Mouse (Mus musculus) R1 (cell line): ENCODE measurements around the gene Cd3g.
A peak's percentile ranks its signal among the peaks of the same experiment; 100 is the strongest.
"Not testable (repeated sequence)": the region's sequence is repeated elsewhere in the genome, so short reads cannot be mapped to it uniquely, and the experiment has no call there.

Source experiments
- DNase-seq: peaks from one replicate; pipeline ENCODE4 v3.0.0-alpha.2; 2018; ENCODE audit warnings: low read depth, low spot score

Gene Cd3g

DNA sequence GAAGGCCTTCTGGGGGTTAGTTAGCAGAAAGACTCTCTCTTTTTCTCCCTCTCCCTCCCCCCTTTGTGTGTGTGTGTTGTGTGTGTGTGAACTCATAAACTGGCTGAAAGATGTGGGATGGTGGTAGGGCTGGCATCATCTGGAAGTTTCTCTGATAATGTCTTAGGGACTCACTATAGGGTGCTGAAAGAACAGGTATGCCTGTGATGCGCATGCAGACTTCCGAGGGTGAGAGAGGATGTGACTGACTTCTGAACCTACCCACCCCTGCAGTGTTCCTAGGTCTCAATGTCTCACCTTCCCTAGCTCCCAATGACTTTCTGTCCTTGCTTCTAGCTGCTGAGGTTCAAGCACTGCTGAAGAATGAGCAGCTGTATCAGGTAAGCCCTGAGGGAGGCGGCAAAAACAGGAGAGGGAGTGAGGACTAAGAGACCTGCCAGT, 5.5 kb upstream of the Cd3g start:
- no peak for DNase-seq

GRCm38 (mm10) chr9:44983001-44983400, 2.8 kb upstream of the Cd3g start:
- peak; percentile 62 for DNase-seq

DNA sequence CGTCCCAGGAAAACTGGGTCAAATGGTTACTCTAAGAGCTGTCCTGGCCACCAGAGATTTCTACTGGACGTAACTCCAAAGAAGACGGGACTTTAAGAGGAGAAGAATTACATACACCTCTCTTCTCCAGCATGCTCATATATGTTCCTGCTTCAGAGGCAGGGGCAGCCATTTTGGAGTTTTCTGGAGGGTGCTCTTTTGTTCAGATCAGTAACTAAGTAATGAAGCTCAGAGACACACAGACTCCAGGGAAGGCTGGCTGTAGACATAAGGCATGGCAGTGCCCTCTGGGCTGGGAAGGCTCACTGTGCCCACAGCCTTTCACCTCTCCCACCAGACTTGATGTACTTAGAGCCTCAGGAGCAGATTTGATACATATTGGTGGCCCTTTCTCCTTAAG, 2.3 kb upstream of the Cd3g start:
- DNase-seq: no peak

DNA sequence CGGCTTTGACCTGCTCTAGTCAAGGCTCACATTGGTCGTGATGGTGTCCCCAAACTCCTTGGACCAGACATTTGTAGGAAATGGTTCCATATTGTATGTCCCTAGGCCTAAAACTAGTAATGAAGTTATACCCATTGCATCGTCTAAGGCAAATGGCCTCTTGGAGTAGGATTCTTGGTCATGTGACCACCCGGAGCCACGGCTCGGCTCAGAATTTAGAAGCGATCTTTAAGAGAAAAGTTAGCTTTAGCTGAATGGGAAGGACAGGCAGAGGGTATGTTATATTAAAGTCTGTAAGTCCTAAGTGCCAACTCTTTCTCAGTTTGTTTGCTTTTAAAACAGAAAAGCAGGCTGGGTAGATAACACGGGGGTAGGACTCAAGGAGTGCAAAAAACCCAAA, 1.9 kb upstream of the Cd3g start:
- no peak for DNase-seq

GRCm38 (mm10) chr9:44981676-44982075, 1.4 kb upstream of the Cd3g start, which contains the start of gene Cd3d:
Gene Cd3d, plus strand, starts transcription at chr9:44981786.
- DNase-seq: no peak

DNA sequence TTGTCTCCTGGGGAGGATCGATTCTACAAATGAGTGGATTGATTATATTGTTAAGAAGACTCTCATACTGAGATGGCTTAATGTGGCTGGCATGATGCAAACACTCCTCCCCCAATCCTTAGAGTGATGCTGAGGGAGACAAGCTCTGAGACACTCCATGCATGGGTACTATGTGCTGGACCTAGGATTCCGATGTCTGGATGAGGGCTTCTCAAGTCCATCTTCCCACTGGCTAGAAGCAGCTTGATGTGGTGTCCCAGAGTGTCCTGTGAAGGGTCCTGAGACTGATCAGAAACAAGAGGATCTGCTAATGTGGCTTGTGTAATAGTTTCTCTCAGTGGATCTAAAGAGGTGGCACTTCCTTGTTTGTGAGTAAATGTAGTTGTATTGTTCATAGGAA, 873 bp upstream of the Cd3g start:
- DNase-seq: no peak

DNA sequence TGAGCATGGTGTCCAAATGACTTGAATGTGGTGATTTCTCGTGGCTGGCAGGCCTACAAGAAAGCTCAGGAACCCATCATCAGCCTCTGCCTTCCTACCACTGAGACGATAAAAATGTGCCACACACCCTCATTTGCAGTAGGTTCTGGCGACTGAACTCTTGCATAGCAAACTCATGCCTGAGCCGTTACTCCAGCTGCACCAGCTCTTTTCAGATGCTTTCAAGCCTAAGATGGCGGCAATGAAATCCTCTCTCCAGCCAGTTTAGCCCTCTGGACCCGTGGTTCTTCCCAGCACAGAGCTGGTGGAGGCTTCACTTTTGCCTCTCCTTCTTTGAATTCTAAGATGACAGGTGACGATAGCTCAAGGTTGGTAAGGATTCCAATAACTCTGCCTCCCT, 425 bp downstream of the Cd3g start:
- no peak for DNase-seq

- no peak for DNase-seq
These were observed 2.4 kb downstream of the Cd3g start for GRCm38 (mm10) chr9:44977813-44978212.

DNA sequence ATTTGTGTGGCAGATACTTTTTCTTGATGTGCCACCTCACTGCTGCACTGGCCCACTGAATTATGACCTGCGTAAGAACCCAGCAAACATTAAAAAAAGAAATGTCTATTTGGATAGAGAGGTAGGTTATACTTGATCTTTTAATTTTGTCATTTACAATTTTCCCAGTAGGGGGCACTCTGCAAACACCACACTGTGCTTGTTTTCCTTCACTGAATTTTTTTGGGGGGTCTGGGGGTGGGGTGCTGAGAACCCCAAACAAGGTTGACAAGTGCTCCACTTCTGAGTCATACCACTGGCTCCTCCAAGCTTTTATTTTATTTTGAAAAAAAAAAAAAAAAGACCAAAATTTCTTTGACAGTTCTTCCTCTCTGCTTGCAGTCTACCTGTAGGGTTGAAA, 10.8 kb downstream of the Cd3g start:
- no peak for DNase-seq

DNA sequence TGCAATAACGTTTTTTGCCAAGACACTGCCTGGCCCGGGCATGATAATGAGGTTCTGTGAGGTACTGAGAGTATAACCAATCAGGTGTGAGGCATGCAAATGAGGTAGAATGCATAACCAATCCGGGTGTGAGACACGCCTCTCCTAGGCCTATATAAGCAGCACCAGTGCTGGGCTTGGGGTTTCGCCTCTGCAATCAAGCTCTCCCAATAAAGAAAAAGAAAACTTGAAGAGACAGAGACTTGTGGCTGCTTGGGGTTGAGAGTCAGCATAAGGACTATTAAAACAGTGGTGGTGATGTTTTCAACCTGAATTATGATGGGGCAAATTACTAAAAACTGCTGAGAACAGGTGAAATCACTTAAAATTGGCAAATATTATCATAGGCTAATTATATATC, 12.5 kb downstream of the Cd3g start:
- not testable (repeated sequence) for DNase-seq

DNA sequence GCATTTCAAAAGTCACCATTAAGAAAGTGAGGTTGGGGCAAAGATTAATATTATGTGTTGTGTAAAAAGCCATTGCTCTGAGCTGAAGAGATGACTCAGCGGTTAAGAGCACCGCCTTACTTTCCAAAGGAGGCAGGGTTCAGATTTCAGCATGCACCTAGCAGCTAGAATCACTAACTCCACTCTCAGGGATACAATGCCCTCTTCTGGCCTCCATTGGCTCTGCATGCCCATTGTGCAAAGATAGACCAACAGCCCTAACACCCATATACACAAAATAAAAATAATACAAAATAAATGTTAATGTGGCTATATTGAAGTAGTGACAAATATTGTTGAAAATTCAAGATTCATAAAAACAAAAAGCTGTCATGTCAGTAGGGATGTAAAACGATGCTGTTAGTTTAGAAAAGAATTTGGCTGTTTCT, 13.4 kb downstream of the Cd3g start:
- DNase-seq: peak; percentile 93

DNA sequence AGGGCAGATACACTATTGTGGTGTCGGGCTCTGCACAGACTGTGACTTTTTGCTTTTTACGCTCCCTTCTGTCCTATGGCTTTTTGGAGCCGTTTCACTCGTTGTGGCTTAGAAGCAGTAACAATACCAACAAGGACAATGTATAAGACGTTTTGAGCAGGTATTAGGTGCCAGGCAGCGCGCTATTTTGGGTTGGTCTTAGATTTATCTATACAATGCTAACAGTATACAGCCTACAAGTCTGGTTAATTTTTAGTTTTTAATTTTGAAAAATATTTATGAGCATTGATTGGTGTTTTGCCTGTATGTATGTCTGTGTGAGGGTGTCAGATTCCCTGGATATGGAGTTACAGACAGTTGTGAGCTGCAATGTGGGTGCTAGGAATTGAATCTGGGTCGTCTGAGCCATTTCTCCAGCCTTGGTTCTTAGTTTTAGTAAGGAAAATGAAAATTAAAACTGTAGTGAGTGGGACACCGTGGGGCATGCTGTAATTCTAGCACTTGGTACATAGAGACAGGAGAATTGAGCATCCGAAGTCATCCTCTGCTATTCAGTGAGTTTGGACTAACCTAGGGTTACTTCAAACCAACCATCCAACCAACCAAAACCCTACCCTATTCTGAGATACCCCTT, 14.3 kb downstream of the Cd3g start:
- no peak for DNase-seq

DNA sequence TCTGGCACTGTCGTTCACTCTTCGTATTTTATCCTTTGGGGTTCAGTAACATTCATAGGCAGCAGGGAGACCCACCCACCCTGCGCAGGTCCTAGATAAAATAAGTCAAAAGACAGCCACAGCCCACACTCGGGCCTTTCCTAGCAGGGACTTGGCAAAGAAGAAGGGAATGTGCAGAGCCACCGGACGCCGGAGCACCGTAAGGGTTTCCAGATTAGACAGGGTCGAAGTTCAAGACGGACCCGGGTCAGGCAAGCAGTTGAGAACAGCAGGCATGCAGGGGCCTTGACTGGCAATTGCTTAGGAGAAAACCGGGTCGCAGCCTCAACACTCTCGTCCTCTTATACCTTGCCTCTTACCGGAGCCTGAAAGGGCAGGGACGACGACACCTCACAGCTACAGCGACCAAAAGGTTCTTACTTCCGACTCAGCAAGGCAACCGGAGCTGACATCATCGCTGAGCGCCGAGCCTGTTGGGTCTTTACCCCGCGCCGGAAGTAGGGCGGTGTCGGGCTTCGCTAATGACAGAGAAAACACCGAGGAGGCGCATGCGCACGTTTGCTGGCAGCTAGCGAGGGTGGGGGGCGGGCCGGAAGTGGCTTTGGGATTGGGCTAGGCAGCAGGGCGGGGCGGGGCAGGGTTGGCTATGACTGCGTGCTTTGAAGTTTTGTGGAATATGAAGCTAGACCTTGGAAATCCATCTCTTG, 15.0 kb downstream of the Cd3g start, which contains the start of gene Ube4a:
TSS of gene Ube4a (minus strand) at position 475 of the 707 bp plus-strand sequence.
- DNase-seq: peak; percentile 99

GRCm38 (mm10) chr9:44954432-44954831, 25.8 kb downstream of the Cd3g start:
- no peak for DNase-seq

DNA sequence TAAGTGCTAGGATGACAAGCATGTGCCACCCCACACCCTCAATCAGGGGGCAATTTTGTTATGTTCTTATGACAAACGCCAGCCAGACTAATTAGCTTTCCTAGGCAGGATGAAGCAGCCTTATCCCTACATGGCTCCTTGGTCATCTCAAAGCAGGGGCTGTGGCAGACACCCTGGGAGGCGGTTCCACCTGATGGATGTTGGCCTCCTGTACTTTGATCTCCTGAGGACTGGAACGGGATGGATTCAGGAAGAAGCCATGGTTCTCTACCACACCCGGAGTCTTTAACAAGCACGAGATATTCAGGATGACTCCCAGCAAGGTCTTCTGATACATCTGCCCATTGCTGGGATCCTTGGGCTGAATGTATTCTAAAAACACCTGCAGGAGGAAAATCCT, 32.4 kb downstream of the Cd3g start:
- no peak for DNase-seq

DNA sequence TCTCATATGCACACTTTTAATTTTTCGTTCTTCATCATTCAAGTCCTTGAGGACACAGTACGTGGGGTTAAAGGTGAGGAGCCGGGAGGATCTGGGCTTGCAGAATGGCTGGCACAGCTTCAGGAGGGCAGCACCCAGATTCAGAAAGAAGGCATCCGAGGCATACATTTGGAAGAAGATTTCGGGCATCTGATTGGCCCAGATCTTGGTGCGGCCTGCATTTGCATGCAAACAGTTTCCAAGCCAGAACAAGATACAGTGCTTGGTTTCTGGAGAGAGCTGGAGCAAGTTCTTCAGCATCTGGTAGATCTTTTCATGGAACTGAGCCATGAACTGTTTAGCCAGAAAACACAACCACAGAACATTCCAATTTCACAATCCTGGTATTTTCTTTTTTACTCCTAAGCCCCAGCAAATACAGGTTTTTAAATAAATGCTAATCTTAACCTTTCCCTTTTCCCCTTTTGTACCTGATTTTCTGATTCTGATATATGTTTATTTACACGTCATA, 34.0 kb downstream of the Cd3g start:
- DNase-seq: no peak

- DNase-seq: no peak
These were observed 37.8 kb downstream of the Cd3g start for GRCm38 (mm10) chr9:44942421-44942820.

- DNase-seq: no peak
These were observed 38.5 kb downstream of the Cd3g start for GRCm38 (mm10) chr9:44941756-44942155.

DNA sequence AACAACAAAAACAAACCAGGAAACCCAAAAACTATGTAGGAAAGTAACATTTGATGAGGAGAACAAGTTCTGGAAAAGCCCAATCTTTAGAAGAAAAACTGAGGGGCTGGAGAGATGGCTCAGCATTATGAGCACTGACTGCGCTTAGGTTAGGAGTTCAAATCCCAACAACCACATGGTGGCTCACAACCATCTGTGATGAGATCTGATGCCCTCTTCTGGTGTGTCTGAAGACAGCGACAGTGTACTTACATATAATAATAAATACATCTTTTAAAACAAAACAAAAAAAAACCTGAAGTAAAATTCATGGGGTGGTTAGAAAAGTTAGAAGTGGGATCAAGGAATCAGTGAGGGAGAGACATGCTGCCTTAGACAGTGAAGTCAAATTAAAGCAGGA, 58.7 kb downstream of the Cd3g start:
- DNase-seq: no peak

GRCm38 (mm10) chr9:44921123-44921468, 59.1 kb downstream of the Cd3g start:
- DNase-seq: peak; percentile 91

- DNase-seq: peak; percentile 97
These were observed 59.7 kb downstream of the Cd3g start, which contains the start of gene Atp5l for GRCm38 (mm10) chr9:44920374-44921122. Gene Atp5l, minus strand, starts transcription at chr9:44920742.

DNA sequence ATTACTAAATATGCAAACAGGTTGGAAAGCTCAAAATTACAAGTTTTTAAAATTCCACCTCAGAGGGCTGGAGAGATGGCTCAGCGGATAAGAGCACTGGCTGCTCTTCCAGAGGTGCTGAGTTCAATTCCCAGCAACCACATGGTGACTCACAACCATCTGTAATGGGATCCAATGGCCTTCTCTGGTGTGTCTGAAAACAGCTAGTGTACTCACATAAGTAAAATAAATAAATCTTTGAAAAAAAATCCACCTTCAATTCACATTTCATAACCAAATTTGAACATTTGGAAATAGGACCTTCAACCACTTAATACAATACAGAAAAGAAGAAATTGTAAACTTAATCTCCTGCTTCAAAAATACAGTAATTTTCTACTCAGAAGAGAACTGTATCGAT, 60.6 kb downstream of the Cd3g start:
- no peak for DNase-seq
